In genomic region chr14:31969531-31969930, GRCm38 (mm10) we compare ENCODE assay signal across 15 mouse cellular contexts. TPM values are rescaled to one million over a fixed set of nuclear protein-coding genes. Genes with fewer than 3 reads are reported as not detected.
DNase-seq lines count a peak whose midpoint lies in the region; ATAC-seq and TF ChIP-seq lines count a peak whose summit lies in the region.
"Had no signal": no experiment of that assay in that cellular context is flagged by ENCODE, and none has a peak within 500 bp of the region (broad histone marks: within the 10 kb centered on the region; RNA-seq: fewer than 3 reads in every experiment).

No protein-coding gene starts in this region.

- intact Hi-C loops in left cerebral cortex, postnatal 25 days (cut with DNase I) = no loop called here

- 0 out of 2 replicates have a peak, but pooled peaks have one; percentile 31 for ATAC-seq in heart, embryonic 14.5 days (ENCODE audit: insufficient number of reproducible peaks, insufficient read depth, low FRiP score, low read depth)
- ATAC-seq in stomach, embryonic 14.5 days (ENCODE audit: insufficient number of reproducible peaks, insufficient read depth, low FRiP score, low read depth) = peak; percentile 56; the same call in 1 of the 2 replicates
- no peak for ATAC-seq in stomach, postnatal 0 days (ENCODE audit: low FRiP score, low TSS enrichment)
- peak; percentile 76 for ATAC-seq in liver, embryonic 11.5 days (replicated peaks; ENCODE audit: low FRiP score)
- ATAC-seq in kidney, embryonic 15.5 days (replicated peaks; ENCODE audit: low FRiP score) = no peak
- ATAC-seq: forebrain, postnatal 0 days; hindbrain, postnatal 0 days had no signal

- no peak overlapping the region for H3K27ac ChIP-seq in heart, embryonic 14.5 days (replicated peaks in 1 of 2; ENCODE audit: control insufficient read depth in 1 of 2, insufficient read depth in 1 of 2, low read depth in 2 of 2, low read length in 2 of 2)
- H3K27ac ChIP-seq in stomach, embryonic 14.5 days (ENCODE audit: low read length) = no peak overlapping the region
- no peak overlapping the region for H3K27ac ChIP-seq in stomach, postnatal 0 days (replicated peaks)
- peak overlapping the region; percentile 92 for H3K27ac ChIP-seq in liver, embryonic 11.5 days (ENCODE audit: low read depth, low read length)
- H3K27ac ChIP-seq in kidney, embryonic 15.5 days = no peak overlapping the region
- H3K27ac ChIP-seq: embryonic facial prominence, embryonic 13.5 days; hindbrain, postnatal 0 days had no signal

- no peaks in the 10 kb centered on the region for H3K27me3 ChIP-seq in heart, embryonic 14.5 days (ENCODE audit: control insufficient read depth, insufficient read depth, low read length)
- no peaks in the 10 kb centered on the region for H3K27me3 ChIP-seq in stomach, embryonic 14.5 days (ENCODE audit: control insufficient read depth, insufficient read depth, low read length)
- H3K27me3 ChIP-seq in stomach, postnatal 0 days (ENCODE audit: control insufficient read depth, insufficient read depth, low read length) = no peaks in the 10 kb centered on the region
- no peaks in the 10 kb centered on the region for H3K27me3 ChIP-seq in liver, embryonic 11.5 days (replicated peaks; ENCODE audit: control insufficient read depth, insufficient read depth, low read length)
- no peaks in the 10 kb centered on the region for H3K27me3 ChIP-seq in kidney, embryonic 15.5 days
- H3K27me3 ChIP-seq: embryonic facial prominence, embryonic 13.5 days had no signal

- no peak for TF ChIP-seq EP300 in stomach, postnatal 0 days (optimal IDR thresholded peaks at IDR 0.05)

- no peak overlapping the region for H3K4me3 ChIP-seq in heart, embryonic 14.5 days (ENCODE audit: control insufficient read depth in 1 of 2, insufficient read depth in 1 of 2, low read depth in 1 of 2, low read length in 2 of 2)
- H3K4me3 ChIP-seq in stomach, embryonic 14.5 days (ENCODE audit: low read depth, low read length) = no peak overlapping the region
- no peak overlapping the region for H3K4me3 ChIP-seq in stomach, postnatal 0 days (ENCODE audit: low read depth, low read length)
- no peak overlapping the region for H3K4me3 ChIP-seq in liver, embryonic 11.5 days (ENCODE audit: low read depth, low read length)
- no peak overlapping the region for H3K4me3 ChIP-seq in kidney, embryonic 15.5 days (replicated peaks)
- H3K4me3 ChIP-seq: embryonic facial prominence, embryonic 13.5 days had no signal

- 66% methylated on average over 4 of the region's 4 CpGs for WGBS in heart, embryonic 14.5 days
- whole genome bisulfite sequencing in stomach, embryonic 14.5 days = 78% methylated on average over 4 of the region's 4 CpGs
- 84% methylated on average over 4 of the region's 4 CpGs for WGBS in stomach, postnatal 0 days
- 66% methylated on average over 4 of the region's 4 CpGs for WGBS in liver, embryonic 11.5 days
- WGBS in kidney, embryonic 15.5 days = 87% methylated on average over 4 of the region's 4 CpGs

- H3K36me3 ChIP-seq in heart, embryonic 14.5 days (ENCODE audit: control insufficient read depth, insufficient read depth, low read length) = no peaks in the 10 kb centered on the region
- H3K36me3 ChIP-seq in stomach, embryonic 14.5 days (ENCODE audit: control insufficient read depth, insufficient read depth, low read length) = no peaks in the 10 kb centered on the region
- no peaks in the 10 kb centered on the region for H3K36me3 ChIP-seq in stomach, postnatal 0 days (ENCODE audit: control insufficient read depth, insufficient read depth, low read length)
- H3K36me3 ChIP-seq in liver, embryonic 11.5 days (ENCODE audit: control insufficient read depth, insufficient read depth, low read length) = no peaks in the 10 kb centered on the region
- no peaks in the 10 kb centered on the region for H3K36me3 ChIP-seq in kidney, embryonic 15.5 days
- H3K36me3 ChIP-seq: embryonic facial prominence, embryonic 13.5 days had no signal

- no peak overlapping the region for H3K9ac ChIP-seq in heart, embryonic 14.5 days (ENCODE audit: low read length)
- no peak overlapping the region for H3K9ac ChIP-seq in stomach, embryonic 14.5 days (replicated peaks; ENCODE audit: low read depth, low read length)
- H3K9ac ChIP-seq in stomach, postnatal 0 days (ENCODE audit: low read length) = no peak overlapping the region
- H3K9ac ChIP-seq in liver, embryonic 11.5 days (ENCODE audit: low read depth, low read length) = peak overlapping the region; percentile 63
- no peak overlapping the region for H3K9ac ChIP-seq in kidney, embryonic 15.5 days
- H3K9ac ChIP-seq: embryonic facial prominence, embryonic 13.5 days; forebrain, postnatal 0 days had no signal

- H3K4me1 ChIP-seq in heart, embryonic 14.5 days (ENCODE audit: control insufficient read depth in 2 of 2, insufficient read depth in 2 of 2, low read length in 2 of 2) = no peaks in the 10 kb centered on the region
- no peaks in the 10 kb centered on the region for H3K4me1 ChIP-seq in stomach, embryonic 14.5 days (ENCODE audit: control insufficient read depth, insufficient read depth, low read length)
- H3K4me1 ChIP-seq in stomach, postnatal 0 days (replicated peaks; ENCODE audit: control insufficient read depth, insufficient read depth) = no peaks in the 10 kb centered on the region
- H3K4me1 ChIP-seq in liver, embryonic 11.5 days (replicated peaks; ENCODE audit: control insufficient read depth, insufficient read depth, low read length) = peaks cover 35% of the 10 kb centered on the region
- no peaks in the 10 kb centered on the region for H3K4me1 ChIP-seq in kidney, embryonic 15.5 days
- H3K4me1 ChIP-seq: embryonic facial prominence, embryonic 13.5 days had no signal

- DNase-seq in heart, adult 11 months = no peak
- no peak for DNase-seq in stomach, postnatal 0 days (ENCODE audit: low spot score)
- DNase-seq in liver, embryonic 11.5 days (ENCODE audit: low spot score) = no peak
- DNase-seq in cerebellum, adult 18-20 months = no peak
- DNase-seq in left cerebral cortex, postnatal 25 days (ENCODE audit: low spot score in 2 of 2) = no peak
- DNase-seq: adrenal gland, postnatal 10 days; forebrain, postnatal 0 days; kidney, postnatal 10 days; lung, adult 18-20 months; midbrain, embryonic 14.5 days had no signal

- TF ChIP-seq CTCF in stomach, postnatal 0 days (IDR thresholded peaks at IDR 0.05; ENCODE audit: low read depth) = no peak

- no peak overlapping the region for H3K4me2 ChIP-seq in heart, embryonic 14.5 days (ENCODE audit: low read length)
- H3K4me2 ChIP-seq in stomach, embryonic 14.5 days (replicated peaks; ENCODE audit: low read depth, low read length) = no peak overlapping the region
- no peak overlapping the region for H3K4me2 ChIP-seq in stomach, postnatal 0 days (replicated peaks; ENCODE audit: low read depth)
- H3K4me2 ChIP-seq in liver, embryonic 11.5 days = peak overlapping the region; percentile 11; the same call in 1 of the 2 replicates
- no peak overlapping the region for H3K4me2 ChIP-seq in kidney, embryonic 15.5 days
- H3K4me2 ChIP-seq: embryonic facial prominence, embryonic 13.5 days had no signal

- H3K9me3 ChIP-seq in heart, embryonic 14.5 days (ENCODE audit: control insufficient read depth, low read length) = no peaks in the 10 kb centered on the region
- H3K9me3 ChIP-seq in stomach, embryonic 14.5 days (ENCODE audit: control insufficient read depth, low read depth, low read length) = no peaks in the 10 kb centered on the region
- no peaks in the 10 kb centered on the region for H3K9me3 ChIP-seq in stomach, postnatal 0 days (ENCODE audit: control insufficient read depth, low read length)
- H3K9me3 ChIP-seq in liver, embryonic 11.5 days (ENCODE audit: control insufficient read depth, low read length) = no peaks in the 10 kb centered on the region
- H3K9me3 ChIP-seq in kidney, embryonic 15.5 days (replicated peaks) = no peaks in the 10 kb centered on the region
- H3K9me3 ChIP-seq: embryonic facial prominence, embryonic 13.5 days had no signal

RNA-seq across cellular contexts. Expression of gene Galnt15, which starts 59.3 kb away (rescaled TPM):
- polyA plus RNA-seq in heart, embryonic 14.5 days (2014; fragmentation: Nextera tagmentation; extraction: Ambion mirVana) = 0.27 and 0.32 TPM in 2 replicates
- 0.08 and 0.09 TPM in 2 replicates for polyA plus RNA-seq in stomach, embryonic 14.5 days (2014; fragmentation: Nextera tagmentation; extraction: Ambion mirVana)
- polyA plus RNA-seq in stomach, postnatal 0 days (2015; fragmentation: Nextera tagmentation; extraction: Ambion mirVana) = 0.56 and 0.71 TPM in 2 replicates
- polyA plus RNA-seq in liver, embryonic 11.5 days (2014; fragmentation: Nextera tagmentation; extraction: Ambion mirVana) = not detected in 2 replicates
- total RNA-seq in left cerebral cortex, postnatal 25 days (2021) = 1 to 10 TPM; 1.3 to 2.0 TPM
- 0.38 and 0.64 TPM in 2 replicates for polyA plus RNA-seq in kidney, embryonic 15.5 days (2015; fragmentation: Nextera tagmentation; extraction: Ambion mirVana)

Comparison
In these comparisons a context has a peak if more than half of its experiments do, and no peak if none do; other contexts are left out.
1. ATAC-seq: peak in heart, embryonic 14.5 days (single experiment), stomach, embryonic 14.5 days (single experiment) and liver, embryonic 11.5 days (single experiment); none in stomach, postnatal 0 days (single experiment) and kidney, embryonic 15.5 days (single experiment).